Mouse (Mus musculus): ENCODE data around the gene Gm10642. TPM values are rescaled to one million over a fixed set of nuclear protein-coding genes. Genes with fewer than 3 reads are reported as not detected.

Gm10642 gene
- polyA plus RNA-seq, 1 experiment from 2014 or later, result 0.48 TPM

DNA sequence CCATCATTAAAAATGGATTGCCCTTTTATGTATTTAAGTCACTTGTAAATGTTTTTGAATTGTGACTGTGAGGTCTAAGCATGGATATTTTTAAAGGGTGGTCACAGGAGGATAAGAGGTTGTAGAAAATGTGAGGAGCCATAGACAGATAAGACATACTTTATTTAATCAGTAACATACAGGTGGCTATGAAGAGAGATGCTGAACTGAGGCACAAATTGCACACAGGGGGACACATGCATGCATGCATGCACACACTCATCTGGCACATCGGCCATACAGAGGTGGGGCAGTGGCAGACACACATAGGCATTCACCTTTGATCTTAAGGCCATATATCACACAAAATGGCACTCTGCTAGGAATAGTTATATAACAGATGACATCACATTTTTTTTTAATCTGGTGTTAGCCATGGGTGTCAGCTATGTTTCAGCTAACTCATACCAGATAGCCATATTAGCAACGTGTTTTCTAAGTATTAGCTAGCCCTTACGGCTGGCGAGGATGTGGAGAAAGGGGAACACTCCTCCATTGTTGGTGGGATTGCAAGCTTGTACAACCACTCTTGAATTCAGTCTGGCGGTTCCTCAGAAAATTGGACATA, 47.6 kb downstream of the Gm10642 start:
- H3K4me2 ChIP-seq, result 0 out of 2 replicates have a peak overlapping the region, but pooled peaks have one; percentile 28
- ATAC-seq (replicated peaks; ENCODE audit: low FRiP score) (peak; percentile 97), DNase-seq (ENCODE audit: low spot score) (no peak)
- H3K4me3 ChIP-seq (ENCODE audit: low read depth, low read length), result no peak overlapping the region
- H3K9me3 ChIP-seq (ENCODE audit: control insufficient read depth, low read length), result no peaks in the 10 kb centered on the region
- WGBS, result 81% methylated on average over 5 of the region's 5 CpGs
- H3K36me3 ChIP-seq (ENCODE audit: control insufficient read depth, insufficient read depth, low read length), result peaks cover 3% of the 10 kb centered on the region; the same call in 1 of the 2 replicates
- no peaks in the 10 kb centered on the region for H3K27me3 ChIP-seq (replicated peaks; ENCODE audit: control insufficient read depth, insufficient read depth, low read length)
- no peak overlapping the region for H3K9ac ChIP-seq (ENCODE audit: low read depth, low read length)
- H3K4me1 ChIP-seq (replicated peaks; ENCODE audit: control insufficient read depth, insufficient read depth, low read length), result peaks cover 6% of the 10 kb centered on the region; the same call in 1 of the 2 replicates
- H3K27ac ChIP-seq (ENCODE audit: low read depth, low read length), result no peak overlapping the region

DNA sequence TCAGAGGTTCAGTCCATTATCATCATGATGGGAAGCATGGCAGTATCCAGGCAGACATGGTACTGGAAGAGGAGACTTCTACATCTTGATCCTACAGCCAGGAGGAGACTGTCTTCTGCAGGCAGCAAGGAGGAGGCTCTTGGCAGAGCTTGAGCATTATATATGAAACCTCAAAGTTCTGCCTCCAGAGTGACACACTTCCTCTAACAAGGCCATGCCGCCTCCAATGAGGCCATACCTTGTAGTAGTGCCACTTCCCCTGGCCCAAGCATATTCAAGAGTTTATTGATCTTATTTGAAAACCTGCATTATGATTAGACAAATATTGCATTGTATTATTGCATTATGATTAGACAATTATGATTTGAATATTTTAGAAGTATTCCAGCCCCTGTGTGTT, 50.4 kb downstream of the Gm10642 start:
- H3K4me3 ChIP-seq (ENCODE audit: low read depth, low read length), result no peak overlapping the region
- H3K9me3 ChIP-seq (ENCODE audit: control insufficient read depth, low read length), result no peaks in the 10 kb centered on the region
- ATAC-seq (replicated peaks; ENCODE audit: low FRiP score) (no peak), DNase-seq (ENCODE audit: low spot score) (no peak)
- no peaks in the 10 kb centered on the region for H3K27me3 ChIP-seq (replicated peaks; ENCODE audit: control insufficient read depth, insufficient read depth, low read length)
- peaks cover 4% of the 10 kb centered on the region; the same call in 1 of the 2 replicates for H3K4me1 ChIP-seq (replicated peaks; ENCODE audit: control insufficient read depth, insufficient read depth, low read length)
- 89% methylated on average over 1 of the region's 1 CpGs for WGBS
- no peak overlapping the region for H3K9ac ChIP-seq (ENCODE audit: low read depth, low read length)
- H3K36me3 ChIP-seq (ENCODE audit: control insufficient read depth, insufficient read depth, low read length), result peaks cover 3% of the 10 kb centered on the region; the same call in 1 of the 2 replicates
- H3K4me2 ChIP-seq, result no peak overlapping the region
- no peak overlapping the region for H3K27ac ChIP-seq (ENCODE audit: low read depth, low read length)

Other genes with a start within 250 kb of the Gm10642 start
- gene Ccnb2, start 234.7 kb upstream of the Gm10642 start, polyA plus RNA-seq (2014; fragmentation: Nextera tagmentation; extraction: Ambion mirVana), result 230 and 249 TPM in 2 replicates
- gene Rnf111, start 152.5 kb upstream of the Gm10642 start, polyA plus RNA-seq (2014; fragmentation: Nextera tagmentation; extraction: Ambion mirVana), result 22.9 and 23.3 TPM in 2 replicates
- gene Sltm, start 113.5 kb upstream of the Gm10642 start, polyA plus RNA-seq (2014; fragmentation: Nextera tagmentation; extraction: Ambion mirVana), result 47.1 and 51.2 TPM in 2 replicates
- 11.4 and 13.4 TPM in 2 replicates for gene Mindy2, start 923 bp downstream of the Gm10642 start, polyA plus RNA-seq (2014; fragmentation: Nextera tagmentation; extraction: Ambion mirVana)
- gene Adam10, start 22.7 kb downstream of the Gm10642 start, polyA plus RNA-seq (2014; fragmentation: Nextera tagmentation; extraction: Ambion mirVana), result 74.2 and 82.2 TPM in 2 replicates

All from liver, embryonic 11.5 days (tissue).